22 mouse cellular contexts compared by ENCODE assay signal in genomic region chr7:127626039-127626438, GRCm38 (mm10). TPM values are rescaled to one million over a fixed set of nuclear protein-coding genes. Genes with fewer than 3 reads are reported as not detected.
DNase-seq lines count a peak whose midpoint lies in the region; ATAC-seq and TF ChIP-seq lines count a peak whose summit lies in the region.
"Had no signal": no experiment of that assay in that cellular context is flagged by ENCODE, and none has a peak within 500 bp of the region (broad histone marks: within the 10 kb centered on the region; RNA-seq: fewer than 3 reads in every experiment).

No protein-coding gene starts in this region.

- H3K9ac ChIP-seq in liver, embryonic 12.5 days, result peak overlapping the region; percentile 36; the same call in 1 of the 2 replicates
- H3K9ac ChIP-seq in liver, embryonic 16.5 days (ENCODE audit: low read depth, low read length), result peak overlapping the region; percentile 41
- H3K9ac ChIP-seq: embryonic facial prominence, embryonic 12.5 days; heart, embryonic 13.5 days; hindbrain, embryonic 13.5 days had no signal

- H3K9me3 ChIP-seq in E14TG2a.4 (ENCODE audit: low read length), result peaks cover 52% of the 10 kb centered on the region
- H3K9me3 ChIP-seq in liver, embryonic 12.5 days (replicated peaks), result no peaks in the 10 kb centered on the region
- no peaks in the 10 kb centered on the region; the same call in 1 of the 2 replicates for H3K9me3 ChIP-seq in liver, embryonic 16.5 days (replicated peaks; ENCODE audit: control insufficient read depth, low read length)
- H3K9me3 ChIP-seq: embryonic facial prominence, embryonic 12.5 days; forebrain, embryonic 10.5 days; heart, embryonic 13.5 days; hindbrain, embryonic 13.5 days had no signal

- WGBS in bone marrow, adult 2 months, result 92% methylated on average over 7 of the region's 7 CpGs
- WGBS in liver, embryonic 12.5 days (ENCODE audit: insufficient replicate concordance), result 90% methylated on average over 7 of the region's 7 CpGs
- 95% methylated on average over 7 of the region's 7 CpGs for WGBS in liver, embryonic 16.5 days (ENCODE audit: insufficient replicate concordance)

- ATAC-seq in liver, embryonic 12.5 days, result 0 out of 2 replicates have a peak, but pooled peaks have one; percentile 31
- no peak for ATAC-seq in liver, embryonic 16.5 days (ENCODE audit: low read depth)
- ATAC-seq: forebrain, embryonic 14.5 days; hindbrain, postnatal 0 days had no signal

- H3K4me3 ChIP-seq in E14TG2a.4 (replicated peaks; ENCODE audit: low read length), result peak overlapping the region; percentile 17; the same call in 1 of the 2 replicates
- H3K4me3 ChIP-seq in bone marrow, adult 2 months (replicated peaks; ENCODE audit: control insufficient read depth, low read depth, low read length), result no peak overlapping the region
- peak overlapping the region; percentile 31 for H3K4me3 ChIP-seq in liver, embryonic 12.5 days
- H3K4me3 ChIP-seq in liver, embryonic 16.5 days (ENCODE audit: low read depth, low read length), result peak overlapping the region; percentile 42
- H3K4me3 ChIP-seq: embryonic facial prominence, embryonic 12.5 days; forebrain, embryonic 10.5 days; gastrocnemius, adult 2 months; heart, embryonic 13.5 days; hindbrain, embryonic 13.5 days had no signal

- peak overlapping the region; percentile 58 for H3K27ac ChIP-seq in bone marrow, adult 2 months (ENCODE audit: control insufficient read depth, insufficient read depth, low read depth, low read length, poor library complexity)
- H3K27ac ChIP-seq in liver, embryonic 12.5 days, result peak overlapping the region; percentile 84
- peak overlapping the region; percentile 83 for H3K27ac ChIP-seq in liver, embryonic 16.5 days (ENCODE audit: low read length)
- H3K27ac ChIP-seq: embryonic facial prominence, embryonic 12.5 days; forebrain, embryonic 10.5 days; gastrocnemius, adult 2 months; heart, embryonic 13.5 days; hindbrain, embryonic 13.5 days; hindbrain, postnatal 0 days had no signal

- peak overlapping the region; percentile 63 for H3K4me2 ChIP-seq in liver, embryonic 12.5 days
- peak overlapping the region; percentile 65 for H3K4me2 ChIP-seq in liver, embryonic 16.5 days (ENCODE audit: low read depth, low read length)
- H3K4me2 ChIP-seq: embryonic facial prominence, embryonic 12.5 days; heart, embryonic 13.5 days; hindbrain, embryonic 13.5 days had no signal

- H3K36me3 ChIP-seq in E14TG2a.4 (ENCODE audit: insufficient read depth, low read length), result no peaks in the 10 kb centered on the region
- no peaks in the 10 kb centered on the region for H3K36me3 ChIP-seq in liver, embryonic 12.5 days
- H3K36me3 ChIP-seq in liver, embryonic 16.5 days (ENCODE audit: control insufficient read depth, insufficient read depth), result no peaks in the 10 kb centered on the region
- H3K36me3 ChIP-seq: embryonic facial prominence, embryonic 12.5 days; forebrain, embryonic 10.5 days; heart, embryonic 13.5 days; hindbrain, embryonic 13.5 days had no signal

- no peaks in the 10 kb centered on the region for H3K27me3 ChIP-seq in E14TG2a.4 (ENCODE audit: insufficient read depth, low read length)
- H3K27me3 ChIP-seq in liver, embryonic 12.5 days (replicated peaks), result no peaks in the 10 kb centered on the region; the same call in 1 of the 2 replicates
- no peaks in the 10 kb centered on the region for H3K27me3 ChIP-seq in liver, embryonic 16.5 days (ENCODE audit: control insufficient read depth, insufficient read depth, low read depth, low read length)
- H3K27me3 ChIP-seq: CH12.LX; embryonic facial prominence, embryonic 12.5 days; heart, embryonic 13.5 days; hindbrain, embryonic 13.5 days had no signal

- TF ChIP-seq CTCF in E14TG2a.4 (conservative IDR thresholded peaks at IDR 0.05; ENCODE audit: low read length), result no peak
- no peak for TF ChIP-seq CTCF in bone marrow, adult 2 months (IDR thresholded peaks at IDR 0.05; ENCODE audit: control insufficient read depth, insufficient read depth, low read length)

- no peaks in the 10 kb centered on the region for H3K4me1 ChIP-seq in E14TG2a.4 (replicated peaks; ENCODE audit: low read depth, low read length)
- peaks cover 2% of the 10 kb centered on the region; the same call in 1 of the 2 replicates for H3K4me1 ChIP-seq in bone marrow, adult 2 months (ENCODE audit: control insufficient read depth, insufficient read depth, low read length)
- H3K4me1 ChIP-seq in liver, embryonic 12.5 days, result peaks cover 19% of the 10 kb centered on the region
- peaks cover 11% of the 10 kb centered on the region for H3K4me1 ChIP-seq in liver, embryonic 16.5 days (ENCODE audit: control insufficient read depth, low read depth, low read length)
- H3K4me1 ChIP-seq: embryonic facial prominence, embryonic 12.5 days; forebrain, embryonic 10.5 days; heart, embryonic 13.5 days; hindbrain, embryonic 13.5 days had no signal

- DNase-seq in MN1 (ENCODE audit: low spot score), result no peak
- no peak for DNase-seq in left cerebral cortex, postnatal 10 days (ENCODE audit: extremely low spot score in 1 of 2, low spot score in 2 of 2)
- no peak for DNase-seq in cerebellum, adult 9-10 months
- DNase-seq: adrenal gland, adult 2 months; adrenal gland, postnatal 25 days; cerebellum, adult 11 months; cerebellum, adult 8-10 months; cerebellum, postnatal 25 days; gastrocnemius, adult 2 months; gastrocnemius, postnatal 25 days; heart, postnatal 4 days had no signal

- no peak for TF ChIP-seq POLR2A in bone marrow, adult 2 months (IDR thresholded peaks at IDR 0.05; ENCODE audit: borderline replicate concordance, control insufficient read depth, low read depth, low read length)

- intact Hi-C loops in left cerebral cortex, postnatal 10 days (cut with DNase I), result no loop called here

RNA-seq across cellular contexts. Expression of gene Zfp629, which starts 10.4 kb away (rescaled TPM):
- polyA plus RNA-seq in bone marrow, adult 2 months (2011; ENCODE audit: insufficient read depth, insufficient read length, low replicate concordance, missing spikeins), result 6.3 and 14.2 TPM in 2 replicates
- polyA plus RNA-seq in liver, embryonic 12.5 days (2016; fragmentation: Nextera tagmentation; extraction: Ambion mirVana), result 3.3 and 3.8 TPM in 2 replicates
- 1.4 and 2.1 TPM in 2 replicates for polyA plus RNA-seq in liver, embryonic 16.5 days (2015; fragmentation: Nextera tagmentation; extraction: Ambion mirVana)
- 10 to 100 TPM; 22.3 to 29.8 TPM for total RNA-seq in left cerebral cortex, postnatal 10 days (2021)

RNA-seq across cellular contexts. Expression of gene Rnf40, which starts 37.5 kb away (rescaled TPM):
- polyA plus RNA-seq in bone marrow, adult 2 months (2011; ENCODE audit: insufficient read depth, insufficient read length, low replicate concordance, missing spikeins), result 52.7 and 66.7 TPM in 2 replicates
- 36.3 and 36.9 TPM in 2 replicates for polyA plus RNA-seq in liver, embryonic 12.5 days (2016; fragmentation: Nextera tagmentation; extraction: Ambion mirVana)
- polyA plus RNA-seq in liver, embryonic 16.5 days (2015; fragmentation: Nextera tagmentation; extraction: Ambion mirVana), result 17.5 and 18.0 TPM in 2 replicates
- total RNA-seq in left cerebral cortex, postnatal 10 days (2021), result 10 to 100 TPM; 63.8 to 64.1 TPM

RNA-seq across cellular contexts. Expression of gene Ccdc189, which starts 37.6 kb away (rescaled TPM):
- 9.9 and 15.2 TPM in 2 replicates for polyA plus RNA-seq in bone marrow, adult 2 months (2011; ENCODE audit: insufficient read depth, insufficient read length, low replicate concordance, missing spikeins)
- 7.9 and 8.8 TPM in 2 replicates for polyA plus RNA-seq in liver, embryonic 12.5 days (2016; fragmentation: Nextera tagmentation; extraction: Ambion mirVana)
- polyA plus RNA-seq in liver, embryonic 16.5 days (2015; fragmentation: Nextera tagmentation; extraction: Ambion mirVana), result 5.9 and 6.5 TPM in 2 replicates
- total RNA-seq in left cerebral cortex, postnatal 10 days (2021), result 1 to 10 TPM; 8.1 to 8.3 TPM

RNA-seq across cellular contexts. Expression of gene Phkg2, which starts 52.9 kb away (rescaled TPM):
- polyA plus RNA-seq in bone marrow, adult 2 months (2011; ENCODE audit: insufficient read depth, insufficient read length, low replicate concordance, missing spikeins), result 83.6 and 169 TPM in 2 replicates
- polyA plus RNA-seq in liver, embryonic 12.5 days (2016; fragmentation: Nextera tagmentation; extraction: Ambion mirVana), result 23.1 and 26.7 TPM in 2 replicates
- 19.7 and 21.1 TPM in 2 replicates for polyA plus RNA-seq in liver, embryonic 16.5 days (2015; fragmentation: Nextera tagmentation; extraction: Ambion mirVana)
- total RNA-seq in left cerebral cortex, postnatal 10 days (2021), result 10 to 100 TPM; 71.4 to 76.7 TPM
